Mouse (Mus musculus): ENCODE data around the gene 2610318N02Rik.
A peak's percentile ranks its signal among the peaks of the same experiment; 100 is the strongest.
"Not testable (repeated sequence)": the region's sequence is repeated elsewhere in the genome, so short reads cannot be mapped to it uniquely, and the experiment has no call there.

The 2610318N02Rik gene

GRCm38 (mm10) chr16:17124871-17125520 lies at the start of gene 2610318N02Rik:
2610318N02Rik (minus strand) TSS chr16:17125167.
- DNase-seq, result peak; percentile 80 to 89

- no peak for DNase-seq
Observed at GRCm38 (mm10) chr16:17168049-17168448, 43.1 kb upstream of the 2610318N02Rik start.

- no peak for DNase-seq
Observed at GRCm38 (mm10) chr16:17167179-17167578, 42.2 kb upstream of the 2610318N02Rik start.

- not testable (repeated sequence) for DNase-seq
Observed at GRCm38 (mm10) chr16:17165478-17165877, 40.5 kb upstream of the 2610318N02Rik start.

- peak in 1 of 2 experiments; percentile 16 for DNase-seq
Observed at GRCm38 (mm10) chr16:17154346-17154745, 29.4 kb upstream of the 2610318N02Rik start.

GRCm38 (mm10) chr16:17151874-17152273 lies 26.9 kb upstream of the 2610318N02Rik start:
- no peak for DNase-seq

- DNase-seq, result peak; percentile 20 to 53
Observed at GRCm38 (mm10) chr16:17150520-17151258, 25.7 kb upstream of the 2610318N02Rik start.

GRCm38 (mm10) chr16:17148084-17148483 lies 23.1 kb upstream of the 2610318N02Rik start:
- DNase-seq, result peak in 1 of 2 experiments; percentile 7

GRCm38 (mm10) chr16:17147391-17147929 lies 22.5 kb upstream of the 2610318N02Rik start:
- DNase-seq, result peak; percentile 11 to 59

GRCm38 (mm10) chr16:17146772-17147235 lies 21.8 kb upstream of the 2610318N02Rik start, which contains the start of gene Ccdc116:
Ccdc116 (minus strand) TSS chr16:17147229.
- DNase-seq, result peak; percentile 81 to 89

- no peak for DNase-seq
Observed at GRCm38 (mm10) chr16:17144339-17144738, 19.4 kb upstream of the 2610318N02Rik start, which contains the start of gene Ydjc. Ydjc (plus strand) TSS chr16:17144621.

- no peak for DNase-seq
Observed at GRCm38 (mm10) chr16:17137355-17137754, 12.4 kb upstream of the 2610318N02Rik start.

- DNase-seq, result no peak
Observed at GRCm38 (mm10) chr16:17132906-17133200, 7.9 kb upstream of the 2610318N02Rik start.

- peak; percentile 98 for DNase-seq
Observed at GRCm38 (mm10) chr16:17132089-17132905, 7.3 kb upstream of the 2610318N02Rik start, which contains the start of gene Sdf2l1. Sdf2l1 (minus strand) TSS chr16:17132383.

- DNase-seq, result peak in 1 of 2 experiments; percentile 38
Observed at GRCm38 (mm10) chr16:17131191-17132088, 6.5 kb upstream of the 2610318N02Rik start.

GRCm38 (mm10) chr16:17127292-17127691 lies 2.3 kb upstream of the 2610318N02Rik start:
- DNase-seq, result peak; percentile 69

GRCm38 (mm10) chr16:17124119-17124870 lies 672 bp downstream of the 2610318N02Rik start:
- DNase-seq, result no peak

GRCm38 (mm10) chr16:17121569-17121968 lies 3.4 kb downstream of the 2610318N02Rik start:
- no peak for DNase-seq

GRCm38 (mm10) chr16:17117309-17117799 lies 7.6 kb downstream of the 2610318N02Rik start:
- no peak for DNase-seq
